Comparison of ENCODE assay signal across 32 mouse cellular contexts in the genomic region with DNA sequence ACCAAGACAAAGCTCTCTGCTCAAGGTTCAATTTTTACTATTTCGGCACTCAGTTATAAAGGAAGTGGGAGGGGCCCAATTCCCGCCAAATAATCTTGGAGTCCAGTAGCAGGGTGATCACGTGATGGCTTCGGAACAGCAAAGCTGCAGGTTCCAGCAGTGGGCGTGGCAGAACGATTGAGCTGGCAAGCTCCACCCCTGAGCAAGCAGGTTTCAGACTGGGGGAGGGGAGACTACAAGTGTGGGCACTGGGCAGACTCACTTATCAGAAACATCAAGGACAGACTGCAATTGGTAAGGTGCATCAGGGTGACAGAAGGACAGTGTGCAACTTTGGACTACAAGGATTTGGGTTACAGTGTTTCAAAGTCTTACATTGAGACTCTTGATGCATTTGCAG. TPM values are rescaled to one million over a fixed set of nuclear protein-coding genes. Genes with fewer than 3 reads are reported as not detected.
DNase-seq lines count a peak whose midpoint lies in the region; ATAC-seq and TF ChIP-seq lines count a peak whose summit lies in the region.
"Not testable (repeated sequence)": the region's sequence is repeated elsewhere in the genome, so short reads cannot be mapped to it uniquely, and the experiment has no call there.
"Had no signal": no experiment of that assay in that cellular context is flagged by ENCODE, and none has a peak within 500 bp of the region (broad histone marks: within the 10 kb centered on the region; RNA-seq: fewer than 3 reads in every experiment).

No protein-coding gene starts in this region.

- H3K9ac ChIP-seq in ES-E14 (ENCODE audit: insufficient read depth, low read depth, low read length, poor library complexity, severe bottlenecking): peak overlapping the region; percentile 22; the same call in 1 of the 2 replicates
- H3K9ac ChIP-seq in liver, embryonic 13.5 days: peak overlapping the region; percentile 51; the same call in 1 of the 2 replicates

- DNase-seq in 416B (ENCODE audit: low read depth): peak; percentile 54
- not testable (repeated sequence) for DNase-seq in ES-E14 (ENCODE audit: low read depth, low spot score)
- peak; percentile 51 for DNase-seq in ZHBTc4 (ENCODE audit: low read depth, low spot score)
- peak; percentile 19 for DNase-seq in kidney, adult 2 months
- peak; percentile 79 for DNase-seq in liver, embryonic 13.5 days
- DNase-seq in spleen, adult 12 weeks (ENCODE audit: low spot score): peak; percentile 52
- peak; percentile 55 for DNase-seq in testis, postnatal 14 days (ENCODE audit: low spot score)

- 0 out of 2 replicates have a peak, but pooled peaks have one; percentile 12 for ATAC-seq in granulocyte monocyte progenitor cell, adult 5-6 weeks (replicated peaks; ENCODE audit: poor library complexity, severe bottlenecking)
- ATAC-seq in liver, embryonic 13.5 days (ENCODE audit: low read depth): not testable (repeated sequence)

- not testable (repeated sequence) for H3K27me3 ChIP-seq in kidney, adult 2 months (replicated peaks; ENCODE audit: control insufficient read depth, insufficient read depth, low read length); liver, embryonic 13.5 days

- not testable (repeated sequence) for H3K27ac ChIP-seq in ES-E14 (ENCODE audit: insufficient read depth, low read depth, low read length, poor library complexity, severe bottlenecking); kidney, adult 2 months (ENCODE audit: insufficient read depth, low read depth, low read length)
- peak overlapping the region; percentile 97 for H3K27ac ChIP-seq in liver, embryonic 13.5 days

- in situ Hi-C loops in ES-E14 (cut with MboI; ENCODE audit: low sequenced_read_pairs in 2 of 2, unreplicated experiment in 2 of 2): not testable (repeated sequence)

- not testable (repeated sequence) for TF ChIP-seq CTCF in kidney, adult 2 months (conservative IDR thresholded peaks at IDR 0.05; ENCODE audit: insufficient read depth, insufficient read length, low read depth, low read length)

- not testable (repeated sequence) for H3K36me3 ChIP-seq in ES-E14 (ENCODE audit: control insufficient read depth, insufficient read depth, low read length, poor library complexity, severe bottlenecking); kidney, adult 2 months (ENCODE audit: control insufficient read depth, insufficient read depth, low read length); liver, embryonic 13.5 days

- H3K4me3 ChIP-seq in ES-E14 (ENCODE audit: insufficient read depth in 1 of 2, low read depth in 1 of 2, low read length in 2 of 2, poor library complexity in 1 of 2, severe bottlenecking in 1 of 2): peak overlapping the region in 1 of 2 experiments; percentile 47; a peak in 1 of 4 replicates
- H3K4me3 ChIP-seq in kidney, adult 2 months (ENCODE audit: insufficient read depth, low read depth, low read length): not testable (repeated sequence)
- 0 out of 2 replicates have a peak overlapping the region, but pooled peaks have one; percentile 13 for H3K4me3 ChIP-seq in liver, embryonic 13.5 days (replicated peaks)

- peak overlapping the region; percentile 54 for H3K4me2 ChIP-seq in liver, embryonic 13.5 days

- H3K9me3 ChIP-seq in ES-E14 (ENCODE audit: control insufficient read depth, insufficient read depth, low read depth, low read length); liver, embryonic 13.5 days (replicated peaks): not testable (repeated sequence)

- whole genome bisulfite sequencing in kidney, adult 2 months: 30% methylated on average over 6 of the region's 6 CpGs
- 5% methylated on average over 6 of the region's 6 CpGs for WGBS in liver, embryonic 13.5 days (ENCODE audit: insufficient replicate concordance)

- TF ChIP-seq POLR2A in kidney, adult 2 months (IDR thresholded peaks at IDR 0.05; ENCODE audit: low read depth, low read length): not testable (repeated sequence)

- H3K4me1 ChIP-seq in ES-E14 (ENCODE audit: control insufficient read depth in 2 of 2, insufficient read depth in 2 of 2, low read length in 2 of 2, poor library complexity in 1 of 2): peaks cover 4 to 17% of the 10 kb centered on the region in 2 experiments; a peak in 3 of 4 replicates
- H3K4me1 ChIP-seq in kidney, adult 2 months (ENCODE audit: control insufficient read depth, insufficient read depth, low read length): not testable (repeated sequence)
- peaks cover 85% of the 10 kb centered on the region for H3K4me1 ChIP-seq in liver, embryonic 13.5 days (replicated peaks)

RNA-seq across cellular contexts. Expression of gene Spata31d1d, which starts 2.8 kb away (rescaled TPM):
- 0.18 and 0.48 TPM in 2 replicates for total RNA-seq in ES-E14 (2012; rRNA removed)
- not detected in 2 replicates for total RNA-seq in granulocyte monocyte progenitor cell, adult 5-6 weeks (2014; fragmentation: Nextera tagmentation)
- not detected in 2 replicates for total RNA-seq in granulocyte monocyte progenitor cell, adult 5-6 weeks (2017)
- 0.05 TPM in 1 of 2 replicates, not detected in the other for polyA plus RNA-seq in kidney, adult 2 months (2012; rRNA removed)
- polyA plus RNA-seq in liver, embryonic 13.5 days (2015; fragmentation: Nextera tagmentation; extraction: Ambion mirVana): not detected in 2 replicates
- total RNA-seq: adrenal gland, adult 8-10 months; gastrocnemius, adult 18-20 months; gastrocnemius, postnatal 25 days; heart, adult 2 months; heart, postnatal 4 days; layer of hippocampus, adult 8-10 months; layer of hippocampus, postnatal 25 days; left cerebral cortex, adult 8-10 months; left cerebral cortex, postnatal 36 days had no signal
- polyA plus RNA-seq: embryonic facial prominence, embryonic 12.5 days; forebrain, embryonic 10.5 days; forebrain, embryonic 15.5 days; heart, embryonic 12.5 days; heart, postnatal 0 days; hindbrain, embryonic 13.5 days; kidney, postnatal 0 days; limb, embryonic 13.5 days; lung, postnatal 0 days; macrophage; midbrain, embryonic 13.5 days; neural tube, embryonic 13.5 days; stomach, embryonic 15.5 days had no signal

RNA-seq across cellular contexts. Expression of gene 1700014D04Rik, which starts 12.2 kb away (rescaled TPM):
- 0.18 and 0.26 TPM in 2 replicates for total RNA-seq in ES-E14 (2012; rRNA removed)
- total RNA-seq in granulocyte monocyte progenitor cell, adult 5-6 weeks (2014; fragmentation: Nextera tagmentation): not detected in 2 replicates
- total RNA-seq in granulocyte monocyte progenitor cell, adult 5-6 weeks (2017): not detected in 2 replicates
- 0.09 TPM in 1 of 2 replicates, not detected in the other for polyA plus RNA-seq in kidney, adult 2 months (2012; rRNA removed)
- not detected in 2 replicates for polyA plus RNA-seq in liver, embryonic 13.5 days (2015; fragmentation: Nextera tagmentation; extraction: Ambion mirVana)
- total RNA-seq: gastrocnemius, adult 18-20 months; heart, adult 2 months had no signal
- polyA plus RNA-seq: forebrain, embryonic 10.5 days; heart, adult 2 months; heart, embryonic 12.5 days; heart, postnatal 0 days; hindbrain, embryonic 13.5 days; kidney, postnatal 0 days; macrophage; stomach, embryonic 15.5 days had no signal

RNA-seq across cellular contexts. Expression of gene Spata31d1b, which starts 22.3 kb away (rescaled TPM):
- total RNA-seq in ES-E14 (2012; rRNA removed): 1.3 and 2.8 TPM in 2 replicates
- total RNA-seq in granulocyte monocyte progenitor cell, adult 5-6 weeks (2014; fragmentation: Nextera tagmentation): not detected in 2 replicates
- total RNA-seq in granulocyte monocyte progenitor cell, adult 5-6 weeks (2017): not detected in 2 replicates
- polyA plus RNA-seq in kidney, adult 2 months (2012; rRNA removed): 0.03 TPM in 2 replicates
- not detected in 2 replicates for polyA plus RNA-seq in liver, embryonic 13.5 days (2015; fragmentation: Nextera tagmentation; extraction: Ambion mirVana)
- total RNA-seq: adrenal gland, adult 8-10 months; gastrocnemius, adult 18-20 months; gastrocnemius, postnatal 25 days; heart, adult 2 months; heart, postnatal 4 days; left cerebral cortex, postnatal 36 days; megakaryocyte-erythroid progenitor cell, adult 5-6 weeks had no signal
- polyA plus RNA-seq: embryonic facial prominence, embryonic 12.5 days; forebrain, embryonic 15.5 days; frontal cortex, adult 2 months; heart, embryonic 12.5 days; heart, postnatal 0 days; hindbrain, embryonic 13.5 days; kidney, postnatal 0 days; limb, embryonic 13.5 days; lung, postnatal 0 days; macrophage; midbrain, embryonic 13.5 days; neural tube, embryonic 13.5 days; stomach, embryonic 15.5 days had no signal

RNA-seq across cellular contexts. Expression of gene Spata31d1a, which starts 24.2 kb away (rescaled TPM):
- 2.2 and 3.4 TPM in 2 replicates for total RNA-seq in ES-E14 (2012; rRNA removed)
- not detected in 2 replicates for total RNA-seq in granulocyte monocyte progenitor cell, adult 5-6 weeks (2014; fragmentation: Nextera tagmentation)
- not detected in 2 replicates for total RNA-seq in granulocyte monocyte progenitor cell, adult 5-6 weeks (2017)
- polyA plus RNA-seq in kidney, adult 2 months (2012; rRNA removed): not detected in 2 replicates
- polyA plus RNA-seq in liver, embryonic 13.5 days (2015; fragmentation: Nextera tagmentation; extraction: Ambion mirVana): 0.03 TPM in 1 of 2 replicates, not detected in the other
- total RNA-seq: adrenal gland, adult 8-10 months; gastrocnemius, adult 18-20 months; gastrocnemius, postnatal 25 days; heart, adult 2 months; heart, postnatal 4 days had no signal
- polyA plus RNA-seq: embryonic facial prominence, embryonic 12.5 days; heart, embryonic 12.5 days; heart, postnatal 0 days; hindbrain, embryonic 13.5 days; kidney, postnatal 0 days; limb, embryonic 13.5 days; macrophage; stomach, embryonic 15.5 days had no signal

RNA-seq across cellular contexts. Expression of gene Isca1, which starts 35.3 kb away (rescaled TPM):
- 15.2 and 21.7 TPM in 2 replicates for total RNA-seq in ES-E14 (2012; rRNA removed)
- 47.4 and 55.1 TPM in 2 replicates for total RNA-seq in granulocyte monocyte progenitor cell, adult 5-6 weeks (2014; fragmentation: Nextera tagmentation)
- total RNA-seq in granulocyte monocyte progenitor cell, adult 5-6 weeks (2017): 23.4 and 25.8 TPM in 2 replicates
- polyA plus RNA-seq in kidney, adult 2 months (2012; rRNA removed): 164 and 171 TPM in 2 replicates
- polyA plus RNA-seq in liver, embryonic 13.5 days (2015; fragmentation: Nextera tagmentation; extraction: Ambion mirVana): 218 and 244 TPM in 2 replicates
